Mouse (Mus musculus): Measurements from ENCODE around the gene Rbm7. TPM values are rescaled to one million over a fixed set of nuclear protein-coding genes. Genes with fewer than 3 reads are reported as not detected.
A peak's percentile ranks its signal among the peaks of the same experiment; 100 is the strongest.
"Not testable (repeated sequence)": the region's sequence is repeated elsewhere in the genome, so short reads cannot be mapped to it uniquely, and the experiment has no call there.

Gene Rbm7
- polyA plus RNA-seq, 2 experiments from 2014 or later, result 139 to 156 TPM

GRCm38 (mm10) chr9:48480411-48481213 is 14.5 kb downstream of the Rbm7 start, which contains the start of gene Rexo2:
Rexo2 (minus strand) TSS chr9:48480623.
- peak; percentile 95 for ATAC-seq

DNA sequence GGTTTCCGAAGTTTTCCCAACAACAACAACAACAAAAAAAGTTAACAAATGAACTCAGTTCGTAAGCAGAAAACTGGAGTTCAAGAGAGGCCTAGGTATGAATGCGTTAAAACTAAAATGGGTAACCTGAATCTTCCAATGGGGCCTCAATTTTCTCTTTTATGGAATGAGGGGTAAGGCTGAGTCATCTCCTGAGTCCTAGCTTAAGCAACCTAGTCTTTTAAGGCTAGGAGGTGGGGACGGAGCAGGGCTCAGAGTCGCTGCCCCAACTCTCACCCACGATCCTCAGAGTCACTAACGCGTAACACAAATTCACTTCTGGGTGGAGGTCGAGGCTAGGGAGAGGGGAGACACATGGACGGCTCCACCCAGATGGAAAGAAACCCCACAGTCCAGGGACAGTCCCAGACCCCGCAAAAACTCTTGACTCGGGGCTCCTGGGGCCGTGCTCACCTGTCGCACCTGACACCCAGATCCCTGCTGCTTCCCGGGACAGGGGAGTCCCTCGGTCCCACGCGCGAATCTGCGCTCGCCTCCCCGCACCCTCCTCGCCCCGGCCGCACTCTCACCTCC is 15.2 kb downstream of the Rbm7 start:
- ATAC-seq, result no peak

DNA sequence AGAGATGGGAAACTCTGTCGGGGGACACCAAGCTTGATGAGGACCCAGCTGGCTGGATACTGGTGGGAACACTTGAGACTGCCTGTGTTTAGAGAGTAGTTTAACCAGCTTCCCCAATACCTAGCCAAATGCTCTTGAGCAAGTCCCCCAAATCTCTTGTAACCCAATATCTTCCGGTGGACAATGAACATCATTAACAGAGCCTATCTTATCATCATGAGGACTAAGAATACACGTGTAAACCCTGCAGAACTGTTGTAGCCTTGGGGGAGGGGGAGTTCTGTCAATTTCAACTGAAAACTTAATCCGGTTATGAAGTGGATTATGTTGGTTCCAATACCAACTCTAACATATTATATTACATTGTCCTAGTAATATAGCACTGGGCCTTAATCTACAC is 16.3 kb downstream of the Rbm7 start:
- no peak for ATAC-seq

- no peak for ATAC-seq
Measured at GRCm38 (mm10) chr9:48476236-48477165, 18.6 kb downstream of the Rbm7 start.

DNA sequence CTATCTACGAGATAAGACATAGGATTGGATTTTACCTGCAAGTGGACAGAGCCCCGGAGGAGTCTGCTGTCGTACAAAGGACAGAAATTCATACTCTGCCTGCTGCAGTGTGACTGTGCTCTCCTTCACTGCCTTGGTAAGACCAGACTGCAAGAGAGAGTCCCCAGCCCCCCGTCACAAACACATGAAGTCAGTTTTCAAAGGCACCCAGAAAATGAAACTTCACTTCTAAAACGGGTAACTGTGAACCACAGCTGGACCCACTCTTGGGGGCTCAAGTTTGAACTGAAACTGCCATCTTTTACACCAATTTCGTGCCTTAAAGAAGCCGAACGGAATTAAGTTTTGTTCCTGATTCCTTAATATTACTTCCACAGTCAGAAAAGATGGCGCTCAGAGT is 20.7 kb downstream of the Rbm7 start:
- ATAC-seq, result no peak

GRCm38 (mm10) chr9:48473131-48473530 is 22.0 kb downstream of the Rbm7 start:
- no peak for ATAC-seq

DNA sequence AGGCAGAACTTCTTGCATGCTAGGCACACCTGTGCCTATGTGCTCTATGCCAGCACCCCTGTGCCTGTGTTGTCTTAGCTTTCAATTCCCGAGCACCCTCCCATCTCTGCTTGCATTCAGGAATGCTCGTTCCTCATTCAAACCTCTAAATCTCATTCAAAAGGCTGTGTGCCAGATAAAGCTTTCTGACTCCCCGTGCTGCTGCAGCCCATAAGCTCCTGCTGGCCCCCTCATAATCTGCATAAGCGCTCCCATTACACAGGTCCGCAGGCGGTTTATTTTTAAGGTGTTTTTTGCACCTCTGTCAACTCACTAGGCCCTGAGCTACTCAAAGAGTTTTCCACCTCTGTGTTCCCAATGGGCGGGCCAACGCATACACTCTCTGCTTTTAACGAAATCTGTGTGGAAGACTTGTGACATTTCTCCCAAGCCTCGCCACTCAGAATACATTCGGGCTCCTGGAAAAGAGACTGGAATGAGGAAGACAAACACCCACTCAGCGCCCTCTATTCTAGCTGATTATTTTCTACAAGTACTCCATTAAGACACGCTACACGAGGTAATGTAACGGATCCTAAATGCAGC is 22.6 kb downstream of the Rbm7 start:
- no peak for ATAC-seq

DNA sequence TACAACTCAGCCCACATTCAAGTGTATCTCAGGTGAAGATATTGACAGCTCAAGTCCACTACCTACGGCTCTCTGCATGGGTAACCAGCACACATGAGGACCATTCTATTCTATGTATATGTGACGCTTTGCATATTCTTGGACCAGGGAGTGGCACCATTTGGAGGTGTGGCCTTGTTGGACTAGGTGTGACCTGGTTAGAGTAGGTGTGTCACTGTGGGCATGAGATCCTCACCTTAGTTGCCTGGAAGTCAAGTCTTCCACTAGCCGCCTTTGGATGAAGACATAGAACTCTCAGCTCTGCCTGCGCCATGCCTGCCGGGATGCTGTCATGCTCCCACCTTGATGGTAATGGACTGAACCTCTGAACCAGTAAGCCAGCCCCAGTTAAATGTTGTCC is 27.6 kb downstream of the Rbm7 start:
- ATAC-seq, result not testable (repeated sequence)

GRCm38 (mm10) chr9:48466804-48467203 is 28.3 kb downstream of the Rbm7 start:
- peak; percentile 53 for ATAC-seq

DNA sequence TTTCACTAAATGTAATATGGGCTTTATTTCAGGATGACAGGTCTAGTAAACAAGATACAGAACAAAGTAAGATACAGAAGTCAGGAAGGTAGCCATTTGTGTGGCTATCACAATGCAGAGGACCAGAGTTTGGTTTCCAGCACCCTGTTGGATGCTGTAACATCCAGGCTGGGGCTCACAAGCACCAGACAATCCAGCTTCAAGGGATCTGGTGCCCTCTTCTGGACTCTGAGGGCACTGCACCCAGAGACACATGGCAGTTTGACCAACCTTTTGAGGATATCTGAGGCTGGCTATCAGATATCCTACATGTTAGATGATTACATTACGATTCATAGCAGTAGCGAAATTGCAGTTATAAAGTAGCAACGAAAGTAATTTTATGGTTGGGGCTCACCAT is 29.4 kb downstream of the Rbm7 start:
- no peak for ATAC-seq

DNA sequence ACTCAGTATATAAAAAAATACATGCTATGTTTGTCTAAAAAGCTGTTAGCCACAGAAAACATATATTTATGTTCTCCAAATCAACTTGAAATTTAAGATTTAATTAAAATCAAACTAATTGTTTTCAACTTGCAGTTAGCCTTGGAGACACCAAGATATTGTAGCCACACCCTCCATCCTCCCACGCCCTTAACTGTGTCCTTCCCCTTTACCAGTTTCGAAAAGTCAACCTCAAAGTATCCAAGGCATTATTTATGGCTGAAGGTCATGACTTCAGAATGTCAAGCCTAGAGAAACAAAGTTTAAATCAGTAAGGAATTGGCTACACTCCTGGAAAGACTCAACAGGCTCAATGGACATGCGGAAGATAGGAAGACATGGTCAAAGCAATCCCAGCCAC is 33.6 kb downstream of the Rbm7 start:
- ATAC-seq, result no peak

DNA sequence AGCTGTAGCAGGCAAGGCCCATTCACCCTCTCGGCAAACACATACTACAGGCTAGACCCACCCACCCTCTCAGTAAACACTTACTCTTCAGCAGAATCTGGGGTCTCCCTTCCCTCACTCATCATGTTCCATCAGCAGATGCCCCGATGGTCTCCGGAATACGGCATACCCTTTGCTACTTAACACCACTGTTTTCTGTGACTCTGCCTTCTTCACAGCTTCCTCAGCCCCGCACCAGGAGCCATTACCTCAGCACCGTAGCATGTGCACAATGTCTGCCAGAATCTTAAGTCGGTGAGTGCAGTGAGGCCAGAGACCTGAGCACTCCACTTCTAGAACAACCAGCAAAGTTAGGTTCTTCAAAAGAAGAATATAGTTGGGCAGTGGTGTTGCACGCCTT is 34.4 kb downstream of the Rbm7 start:
- no peak for ATAC-seq

DNA sequence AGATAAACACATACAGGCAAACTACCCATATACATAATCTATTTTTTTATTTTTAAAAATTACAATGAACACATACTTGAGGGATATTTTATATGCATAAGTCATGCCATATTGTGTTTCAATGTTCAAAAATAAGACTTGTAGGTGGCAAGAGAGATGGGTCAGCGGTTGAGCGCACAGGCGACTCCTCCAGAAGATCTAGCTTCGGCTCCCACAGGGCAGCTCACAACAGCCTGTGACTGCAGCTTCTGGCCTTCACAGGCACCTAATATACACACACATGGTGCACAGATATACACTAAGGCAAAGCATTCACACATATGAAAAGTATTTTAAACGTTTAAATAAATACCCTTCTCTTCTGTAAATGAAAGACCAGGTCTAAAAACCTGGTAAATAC is 35.7 kb downstream of the Rbm7 start:
- no peak for ATAC-seq

DNA sequence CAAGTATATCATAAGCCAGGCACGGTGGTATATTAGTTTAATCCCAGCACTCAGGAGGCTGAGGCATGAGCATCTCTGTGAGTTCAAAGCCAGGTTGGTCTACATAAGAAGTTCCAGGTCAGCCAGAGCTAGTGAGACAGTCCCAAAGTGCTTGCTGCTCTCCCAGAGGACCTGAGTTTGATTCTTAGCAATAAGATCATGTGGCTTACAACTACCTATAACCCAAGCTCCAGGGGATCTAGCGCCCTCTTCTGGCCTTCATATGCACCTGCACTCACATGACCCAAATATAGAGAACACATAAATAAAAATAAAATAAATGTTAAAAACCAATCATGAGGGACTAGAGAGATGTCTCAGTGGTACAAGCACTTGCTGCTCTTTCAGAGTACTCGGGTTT is 36.2 kb downstream of the Rbm7 start:
- ATAC-seq, result no peak

GRCm38 (mm10) chr9:48455961-48456360 is 39.1 kb downstream of the Rbm7 start:
- ATAC-seq, result no peak

DNA sequence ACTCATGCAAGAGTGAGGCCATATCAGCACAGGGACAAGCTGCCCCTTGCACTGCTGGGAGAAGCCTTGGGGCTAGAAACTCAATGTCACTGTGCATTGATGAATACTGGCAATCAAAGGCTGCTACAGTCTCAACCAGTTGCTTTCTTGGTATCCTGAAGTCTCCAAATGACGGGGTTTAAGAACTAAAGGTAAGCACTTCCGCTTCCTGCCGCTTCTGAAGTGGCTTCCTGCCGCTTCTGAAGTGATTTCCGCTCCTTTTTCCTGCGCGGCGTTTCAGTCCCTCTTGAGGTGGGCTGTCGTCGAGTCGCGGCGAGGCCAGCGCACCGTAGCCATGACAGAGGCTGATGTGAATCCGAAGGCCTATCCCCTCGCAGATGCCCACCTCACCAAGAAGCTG is 45.0 kb downstream of the Rbm7 start:
- ATAC-seq, result peak; percentile 87

- ATAC-seq, result peak; percentile 46
Measured at GRCm38 (mm10) chr9:48447783-48448209, 47.3 kb downstream of the Rbm7 start.

DNA sequence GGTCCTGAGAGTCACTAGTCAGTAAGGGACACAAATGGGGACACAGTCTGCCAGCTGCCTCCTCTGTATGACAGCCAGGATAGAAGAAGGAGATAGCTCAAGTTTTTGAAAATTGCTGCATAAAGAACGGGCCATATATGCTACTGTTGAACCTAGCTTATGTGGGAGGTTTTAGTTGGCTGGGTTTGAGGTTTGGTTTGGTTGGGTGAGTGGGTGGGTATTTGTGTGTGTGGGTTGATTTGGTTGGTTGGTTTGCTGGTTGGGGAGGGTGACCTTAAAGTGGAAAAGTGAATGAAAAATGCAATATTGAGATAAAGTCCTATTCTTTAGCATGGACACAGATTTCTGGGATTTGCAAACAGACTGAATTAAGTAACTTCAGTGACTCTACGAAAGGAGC is 50.3 kb downstream of the Rbm7 start:
- ATAC-seq, result no peak

DNA sequence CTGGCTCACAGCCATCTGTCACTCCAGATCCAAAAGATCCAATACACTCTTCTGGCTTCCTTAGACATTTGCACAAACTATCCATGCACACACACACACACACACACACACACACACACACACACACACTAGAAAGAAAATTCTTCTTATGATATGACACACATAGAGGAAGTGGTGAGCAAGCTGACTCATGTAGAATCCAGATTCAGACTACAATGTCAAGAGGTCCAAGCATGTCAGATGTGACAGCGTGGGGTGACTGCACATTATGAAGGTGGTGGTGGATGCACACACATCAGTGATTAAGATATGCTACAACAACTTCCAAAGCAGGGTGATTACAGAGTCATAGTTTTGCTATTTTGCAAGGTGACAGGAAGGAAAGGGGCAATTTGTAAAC is 51.2 kb downstream of the Rbm7 start:
- ATAC-seq, result no peak
